Mouse (Mus musculus) adrenal gland, adult (tissue): ENCODE measurements around the gene Pah.
A peak's percentile ranks its signal among the peaks of the same experiment; 100 is the strongest.

Source experiments
- DNase-seq, 2 experiments: peaks; one replicate each; pipeline ENCODE4 v3.0.0; 2022 to 2023; ENCODE audit warnings: low spot score in 1 of 2; ENCODE audit not compliant: inconsistent age in 2 of 2

Pah gene

GRCm38 (mm10) chr10:87521646-87522045, at the start of gene Pah:
Gene Pah, plus strand, starts transcription at chr10:87521795.
- no peak for DNase-seq

- no peak for DNase-seq
Observed at GRCm38 (mm10) chr10:87473475-87474131, 48.0 kb upstream of the Pah start.

DNA sequence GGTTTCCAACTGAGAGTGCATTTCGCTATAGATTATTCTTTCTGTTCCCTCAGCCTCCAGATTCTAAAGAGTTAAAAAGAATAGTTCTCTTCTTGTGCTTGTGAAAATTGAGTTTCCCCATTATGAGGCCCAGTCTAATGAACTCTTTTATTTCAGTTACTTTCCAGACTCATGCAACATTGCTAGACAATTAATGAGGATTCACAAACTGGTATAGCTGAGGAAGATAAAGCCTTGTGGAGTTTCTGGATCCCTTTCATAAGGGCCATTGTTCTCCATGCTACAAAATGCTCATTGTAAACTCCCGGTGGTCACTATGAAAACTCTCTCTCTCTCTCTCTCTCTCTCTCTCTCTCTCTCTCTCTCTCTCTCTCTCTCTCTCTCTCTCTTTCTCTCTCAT, 46.6 kb upstream of the Pah start:
- no peak for DNase-seq

- no peak for DNase-seq
Observed at GRCm38 (mm10) chr10:87477895-87478294, 43.7 kb upstream of the Pah start.

- DNase-seq = no peak
Observed at GRCm38 (mm10) chr10:87484831-87485720, 36.5 kb upstream of the Pah start.

- peak in 1 of 2 experiments; percentile 35 for DNase-seq
Observed at GRCm38 (mm10) chr10:87485721-87486620, 35.6 kb upstream of the Pah start.

DNA sequence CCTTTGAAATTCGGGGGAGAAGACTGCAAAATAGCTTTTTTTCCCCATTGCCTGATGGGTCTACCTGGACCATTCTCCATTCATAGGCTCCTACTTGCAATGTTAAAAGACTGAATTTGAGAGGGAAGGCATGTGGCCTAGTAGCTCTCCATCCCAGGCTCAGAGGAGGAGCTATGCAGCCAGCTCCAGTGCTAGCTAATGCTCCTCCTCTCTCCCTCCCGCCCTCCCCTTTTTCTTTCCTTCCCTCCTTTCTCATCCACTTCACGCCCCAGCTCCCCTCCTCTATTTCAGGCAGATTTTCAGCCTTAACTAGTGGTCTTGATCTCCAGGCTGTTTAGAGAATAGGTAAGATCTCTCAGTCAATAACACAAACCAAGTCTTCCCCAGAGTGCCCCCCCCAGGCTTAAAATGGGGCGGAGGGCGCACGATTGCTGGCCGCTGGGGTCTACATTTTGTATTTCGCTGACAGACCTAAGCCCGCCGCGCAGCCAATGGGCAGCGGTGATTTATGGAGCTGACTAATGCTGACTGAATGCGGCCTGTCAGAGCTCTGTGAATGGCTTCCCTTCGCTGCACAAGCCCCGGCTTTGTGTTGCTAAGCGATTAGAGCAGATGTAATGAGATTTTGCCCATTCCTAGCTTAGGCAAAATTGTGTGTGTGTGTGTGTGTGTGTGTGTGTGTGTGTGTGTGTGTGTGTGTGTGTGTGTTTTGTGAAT, 33.0 kb upstream of the Pah start:
- DNase-seq = peak; percentile 50 to 81

DNA sequence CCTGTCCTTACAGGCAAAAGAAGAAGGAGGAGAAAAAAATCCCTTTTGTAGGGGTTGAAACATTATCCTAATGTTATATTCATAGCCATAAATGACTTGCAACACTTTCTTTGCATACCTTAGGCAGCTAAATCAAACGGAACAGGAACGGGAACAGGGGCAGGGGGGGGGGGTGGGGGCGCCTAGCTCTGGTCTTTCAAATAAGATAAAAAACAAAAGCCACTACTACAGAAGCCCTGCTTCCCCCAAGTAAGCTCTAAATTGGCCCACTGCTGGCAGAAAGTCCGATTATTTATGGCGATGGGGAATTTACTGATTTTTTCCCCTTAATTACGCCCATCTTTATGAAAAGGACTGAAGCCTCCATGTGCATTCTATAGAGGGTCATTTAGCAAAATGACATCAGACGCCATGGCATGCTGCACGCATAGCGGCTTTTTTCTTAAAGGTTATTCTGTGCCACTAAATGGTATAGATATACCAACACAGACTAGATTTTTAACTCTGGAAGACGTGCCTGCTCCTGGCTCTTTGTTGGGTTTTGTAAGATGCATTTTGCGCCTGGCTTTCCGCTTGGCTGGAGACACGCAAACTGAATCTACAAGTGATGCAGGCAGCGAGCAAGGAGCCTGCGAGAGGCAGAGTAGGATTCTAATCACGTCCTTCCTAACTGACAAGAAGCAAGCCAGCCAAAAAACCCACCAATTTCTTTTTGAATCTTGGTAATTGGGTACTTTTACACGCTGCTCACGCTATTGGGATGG, 32.2 kb upstream of the Pah start:
- DNase-seq = no peak

GRCm38 (mm10) chr10:87490328-87490727, 31.3 kb upstream of the Pah start:
- no peak for DNase-seq

DNA sequence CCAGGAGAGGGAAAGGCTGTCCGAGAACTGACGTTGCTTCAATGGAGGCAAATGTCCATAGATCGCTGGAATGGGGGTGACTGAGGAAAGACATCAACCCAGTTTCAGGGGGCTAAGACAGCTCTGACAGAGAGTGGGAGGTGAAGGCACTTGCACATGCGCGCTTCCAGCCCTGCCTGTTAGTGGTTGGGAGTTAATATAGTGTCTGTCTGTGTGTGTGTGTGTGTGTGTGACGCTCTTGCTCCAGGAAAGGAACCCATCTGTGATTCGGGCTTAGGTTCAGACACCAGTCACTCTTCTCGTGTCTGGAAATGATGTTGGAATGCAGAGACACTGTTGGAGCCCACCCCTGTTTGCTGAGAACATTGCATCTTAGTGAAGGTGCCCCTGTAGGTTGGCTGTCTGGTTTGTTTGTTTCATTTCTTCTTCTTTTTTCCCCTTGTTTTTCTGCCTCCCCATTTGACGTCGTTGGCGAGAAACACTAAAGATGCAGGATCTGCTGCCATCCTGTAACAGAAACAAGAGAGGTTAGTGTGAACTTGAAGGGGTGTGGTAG, 30.0 kb upstream of the Pah start:
- DNase-seq = no peak

DNA sequence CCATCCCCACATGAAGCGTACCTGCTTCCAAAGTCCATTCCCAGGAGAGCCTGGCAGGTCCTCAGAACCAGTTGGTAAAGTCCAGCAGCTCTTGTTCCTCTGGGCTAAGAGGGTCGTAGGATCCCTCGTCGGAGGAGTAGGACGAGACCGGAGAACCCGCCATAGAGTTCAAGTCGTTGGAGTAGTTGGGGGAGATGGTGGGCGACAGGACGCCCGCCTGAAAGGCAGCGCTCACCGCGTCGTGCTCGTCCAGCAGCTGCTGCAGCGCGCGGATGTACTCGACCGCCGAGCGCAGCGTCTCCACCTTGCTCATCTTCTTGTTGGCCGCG, 29.3 kb upstream of the Pah start:
- no peak for DNase-seq

GRCm38 (mm10) chr10:87492661-87493551, 28.7 kb upstream of the Pah start:
- peak; percentile 49 to 84 for DNase-seq

DNA sequence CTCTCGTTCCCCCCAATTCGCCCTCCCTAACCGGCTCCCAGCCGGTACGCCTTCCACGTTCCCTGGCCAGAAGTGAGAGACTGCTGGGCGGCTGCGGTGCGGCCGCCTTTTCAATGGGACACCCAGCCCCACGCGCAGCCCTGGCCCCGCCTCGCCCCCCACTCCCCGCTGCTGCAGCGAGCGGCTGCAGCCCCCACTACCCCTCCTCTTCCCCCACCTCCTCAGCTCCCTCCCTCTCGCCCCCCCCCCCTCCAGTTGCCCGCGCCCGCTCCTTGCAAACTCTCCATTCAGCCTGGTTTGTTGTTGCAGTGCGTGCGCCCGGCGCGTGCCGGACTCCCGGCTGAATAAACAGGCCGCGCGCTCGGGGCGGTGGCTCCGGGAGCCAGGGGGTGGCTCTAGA, 28.0 kb upstream of the Pah start, which contains the start of gene Ascl1:
Ascl1 (minus strand) TSS at position 85 of the 400 bp plus-strand sequence.
- DNase-seq = no peak

GRCm38 (mm10) chr10:87494176-87494575, 27.4 kb upstream of the Pah start:
- no peak for DNase-seq

GRCm38 (mm10) chr10:87494596-87494995, 27.0 kb upstream of the Pah start:
- DNase-seq = peak; percentile 52 to 83

- no peak for DNase-seq
Observed at GRCm38 (mm10) chr10:87497056-87497455, 24.5 kb upstream of the Pah start.

- DNase-seq = no peak
Observed at GRCm38 (mm10) chr10:87500926-87501658, 20.5 kb upstream of the Pah start.

- DNase-seq = no peak
Observed at GRCm38 (mm10) chr10:87501659-87502042, 19.9 kb upstream of the Pah start.
